Mouse (Mus musculus) E14TG2a.4 (cell line): ENCODE measurements around the gene Trub2.

Source experiments
- CTCF ChIP-seq: conservative IDR thresholded peaks from 2 replicates; pipeline ENCODE4 v1.5.1; 2014; ENCODE audit warnings: low read length
- NANOG ChIP-seq: IDR thresholded peaks from 2 replicates; pipeline ENCODE4 v1.6.1; 2014; ENCODE audit warnings: borderline replicate concordance, low read length, mixed read lengths
- POU5F1 ChIP-seq: IDR thresholded peaks from 2 replicates; pipeline ENCODE4 v1.6.1; 2014; ENCODE audit warnings: low read length, borderline replicate concordance

DNA sequence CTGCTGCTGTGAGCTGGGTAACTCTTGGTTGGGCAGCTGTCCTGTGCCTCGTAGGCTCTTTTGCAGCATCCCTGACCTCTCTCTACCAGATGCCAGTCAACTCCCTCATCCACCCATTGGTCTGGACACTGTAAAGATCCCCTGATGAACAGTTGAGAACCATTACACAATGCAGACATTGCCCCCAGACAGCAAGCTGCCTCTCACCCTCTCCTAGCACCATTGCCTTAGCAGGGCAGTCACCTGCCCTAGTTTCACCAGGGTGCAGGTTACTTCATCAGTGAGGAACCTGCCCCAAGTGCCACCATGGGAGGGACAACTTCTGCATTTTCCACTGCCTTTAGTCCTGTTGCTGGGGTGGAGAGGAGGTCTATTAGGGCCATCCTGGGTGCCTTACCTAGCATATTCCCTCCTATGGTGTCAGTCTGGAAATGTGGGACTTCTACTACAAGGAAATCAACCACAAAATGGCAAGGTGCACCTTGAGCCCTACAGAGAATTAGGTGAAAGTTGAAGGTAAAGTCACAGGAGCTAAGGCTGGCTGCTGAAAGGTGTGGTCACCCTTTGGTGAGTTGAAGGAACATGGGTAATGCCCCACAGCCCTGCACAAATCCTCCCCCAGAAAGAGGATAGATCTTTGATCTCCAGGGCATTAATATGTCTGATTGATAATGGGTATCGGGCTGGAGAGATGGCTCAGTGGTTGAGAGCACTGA lies 4.6 kb upstream of the Trub2 start:
- TF ChIP-seq CTCF (no peak), POU5F1 (no peak), NANOG (no peak)
